Mouse (Mus musculus) MEL (cell line): Measurements from ENCODE around the gene Rgs6.

Experiments used
- CTCF ChIP-seq, 3 experiments: IDR thresholded peaks in 2 of 3; conservative IDR thresholded peaks in 1 of 3; 2 replicates each; pipeline ENCODE4 v1.5.1; 2011 to 2012; ENCODE audit warnings: low read length in 3 of 3, low read depth in 2 of 3, mild to moderate bottlenecking in 2 of 3, improper control_type of control experiment in 1 of 3, inconsistent platforms in 1 of 3, mixed read lengths in 1 of 3, moderate library complexity in 1 of 3; ENCODE audit not compliant: control insufficient read depth in 1 of 3, insufficient read depth in 1 of 3, poor library complexity in 1 of 3, severe bottlenecking in 1 of 3
- HCFC1 ChIP-seq: IDR thresholded peaks from 2 replicates; pipeline ENCODE4 v1.6.1; 2012; ENCODE audit warnings: low read depth, mild to moderate bottlenecking, inconsistent platforms, low read length, improper control_type of control experiment, moderate library complexity
- MAFK ChIP-seq: IDR thresholded peaks from 2 replicates; pipeline ENCODE4 v1.6.1; 2011; ENCODE audit warnings: low read depth, mild to moderate bottlenecking, low read length, improper control_type of control experiment, borderline replicate concordance
- NRF1 ChIP-seq: IDR thresholded peaks from 2 replicates; pipeline ENCODE4 v1.6.1; 2014; ENCODE audit warnings: low read depth, mild to moderate bottlenecking, inconsistent platforms, low read length, improper control_type of control experiment, moderate library complexity; ENCODE audit not compliant: poor library complexity, insufficient read depth, severe bottlenecking
- POLR2A ChIP-seq, 2 experiments: IDR thresholded peaks; 2 replicates each; pipeline ENCODE4 v1.6.1; 2011 to 2012; ENCODE audit warnings: low read length in 2 of 2, mild to moderate bottlenecking in 2 of 2, control low read depth in 1 of 2, improper control_type of control experiment in 1 of 2, low read depth in 1 of 2, moderate library complexity in 1 of 2; ENCODE audit not compliant: control insufficient read depth in 1 of 2, insufficient read depth in 1 of 2, poor library complexity in 1 of 2
- POLR2AphosphoS5 ChIP-seq: IDR thresholded peaks from 2 replicates; pipeline ENCODE4 v1.6.1; 2012; ENCODE audit warnings: low read depth, borderline replicate concordance, mild to moderate bottlenecking, inconsistent platforms, low read length, moderate library complexity, mixed read lengths
- RCOR1 ChIP-seq: IDR thresholded peaks from 2 replicates; pipeline ENCODE4 v1.6.1; 2012; ENCODE audit warnings: low read depth, mild to moderate bottlenecking, inconsistent platforms, low read length, improper control_type of control experiment
- TBP ChIP-seq: IDR thresholded peaks from 2 replicates; pipeline ENCODE4 v1.8.0; 2011; ENCODE audit warnings: low read depth, low read length, improper control_type of control experiment
- UBTF ChIP-seq: IDR thresholded peaks from 2 replicates; pipeline ENCODE4 v1.6.1; 2012; ENCODE audit warnings: low read depth, mild to moderate bottlenecking, inconsistent platforms, low read length, improper control_type of control experiment, moderate library complexity, borderline replicate concordance; ENCODE audit not compliant: insufficient read depth
- USF1 ChIP-seq: IDR thresholded peaks from 2 replicates; pipeline ENCODE4 v1.6.1; 2014; ENCODE audit warnings: low read depth, mild to moderate bottlenecking, inconsistent platforms, low read length, improper control_type of control experiment, moderate library complexity
- USF2 ChIP-seq, 2 experiments: IDR thresholded peaks; 2 replicates each; pipeline ENCODE4 v1.6.1; 2011 to 2012; ENCODE audit warnings: improper control_type of control experiment in 2 of 2, low read length in 2 of 2, borderline replicate concordance in 1 of 2, inconsistent platforms in 1 of 2, low read depth in 1 of 2, mild to moderate bottlenecking in 1 of 2; ENCODE audit not compliant: insufficient read depth in 1 of 2
- ZC3H11A ChIP-seq: IDR thresholded peaks from 2 replicates; pipeline ENCODE4 v1.6.1; 2012; ENCODE audit warnings: low read depth, mild to moderate bottlenecking, inconsistent platforms, low read length, improper control_type of control experiment

DNA sequence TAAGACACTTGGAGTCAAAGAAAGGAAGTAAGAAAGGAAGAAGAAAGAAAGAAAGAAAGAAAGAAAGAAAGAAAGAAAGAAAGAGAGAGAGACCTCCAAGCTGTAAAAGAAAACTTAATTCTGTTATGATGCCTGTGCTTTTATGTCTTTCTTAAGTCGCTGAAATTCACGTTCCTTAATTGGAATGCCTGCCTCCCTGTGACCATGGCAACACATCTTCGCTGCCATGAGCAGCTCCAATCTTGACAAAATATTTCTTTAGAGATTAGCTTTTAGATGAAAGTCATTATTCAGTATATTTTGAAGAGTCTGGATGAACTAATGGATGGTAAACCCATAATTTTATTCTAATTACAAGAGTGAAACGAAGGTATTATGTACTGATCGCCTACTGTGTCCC, 83.5 kb downstream of the Rgs6 start:
- TF ChIP-seq POLR2AphosphoS5 (no peak), HCFC1 (no peak), CTCF (IDR thresholded peaks at IDR 0.05 in 2 of 3, conservative IDR thresholded peaks at IDR 0.05 in 1 of 3; ENCODE audit: control insufficient read depth in 1 of 3, insufficient read depth in 1 of 3, low read depth in 2 of 3, low read length in 3 of 3, poor library complexity in 1 of 3, severe bottlenecking in 1 of 3) (no peak), MAFK (no peak), ZC3H11A (no peak), POLR2A (IDR thresholded peaks at IDR 0.05; ENCODE audit: control insufficient read depth in 1 of 2, insufficient read depth in 1 of 2, low read depth in 1 of 2, low read length in 2 of 2, poor library complexity in 1 of 2) (no peak), NRF1 (no peak), USF2 (IDR thresholded peaks at IDR 0.05; ENCODE audit: borderline replicate concordance in 1 of 2, insufficient read depth in 1 of 2, low read depth in 1 of 2, low read length in 2 of 2) (no peak), TBP (no peak), UBTF (no peak), RCOR1 (no peak), USF1 (no peak)
